Mouse (Mus musculus): Measurements from ENCODE around the gene Wee2.

DNA sequence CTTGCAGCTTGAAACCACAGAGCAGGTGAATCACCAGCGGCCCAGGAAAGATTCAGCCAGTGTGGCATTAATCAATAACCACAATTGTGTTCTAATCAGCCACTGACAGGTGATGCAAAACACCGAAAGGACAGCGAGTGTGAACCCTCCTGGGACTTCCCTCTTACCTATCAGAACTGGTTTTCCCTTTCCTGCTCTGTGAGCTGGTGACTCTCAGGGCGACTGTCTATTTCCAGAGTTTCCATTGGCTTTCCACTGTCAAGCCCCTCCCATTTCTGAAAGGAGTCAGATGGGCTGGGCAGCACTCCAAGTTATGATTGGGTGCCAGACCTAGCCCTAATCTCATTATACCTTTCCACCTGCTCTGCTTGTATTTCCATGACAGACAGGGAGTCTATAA is 7.5 kb upstream of the Wee2 start:
- TF ChIP-seq CTCF (IDR thresholded peaks at IDR 0.05; ENCODE audit: insufficient read depth, low read length) (no peak), POLR2A (IDR thresholded peaks at IDR 0.05; ENCODE audit: borderline replicate concordance, extremely low read depth, low read depth, low read length) (no peak)

Data from lung, adult 2 months (tissue).